Mouse (Mus musculus) CD4-positive, CD25-positive, alpha-beta regulatory T cell, adult 4 months (primary cell): ENCODE results near the gene Tagln2. TPM values are rescaled to one million over a fixed set of nuclear protein-coding genes. Genes with fewer than 3 reads are reported as not detected.
A peak's percentile ranks its signal among the peaks of the same experiment; 100 is the strongest.

ENCODE experiments used
- ATAC-seq: one replicate; pipeline ENCODE4 v1.8.0; 2017
- polyA plus RNA-seq, 2 experiments: library from polyadenylated mRNA; unstranded; fragments of 100-300 nt; shearing (Covaris generic); gene quantifications; one replicate each; pipeline ENCODE4 v1.2.1; 2017

Tagln2 gene
- polyA plus RNA-seq, 2 experiments from 2014 or later: 226 to 278 TPM

DNA sequence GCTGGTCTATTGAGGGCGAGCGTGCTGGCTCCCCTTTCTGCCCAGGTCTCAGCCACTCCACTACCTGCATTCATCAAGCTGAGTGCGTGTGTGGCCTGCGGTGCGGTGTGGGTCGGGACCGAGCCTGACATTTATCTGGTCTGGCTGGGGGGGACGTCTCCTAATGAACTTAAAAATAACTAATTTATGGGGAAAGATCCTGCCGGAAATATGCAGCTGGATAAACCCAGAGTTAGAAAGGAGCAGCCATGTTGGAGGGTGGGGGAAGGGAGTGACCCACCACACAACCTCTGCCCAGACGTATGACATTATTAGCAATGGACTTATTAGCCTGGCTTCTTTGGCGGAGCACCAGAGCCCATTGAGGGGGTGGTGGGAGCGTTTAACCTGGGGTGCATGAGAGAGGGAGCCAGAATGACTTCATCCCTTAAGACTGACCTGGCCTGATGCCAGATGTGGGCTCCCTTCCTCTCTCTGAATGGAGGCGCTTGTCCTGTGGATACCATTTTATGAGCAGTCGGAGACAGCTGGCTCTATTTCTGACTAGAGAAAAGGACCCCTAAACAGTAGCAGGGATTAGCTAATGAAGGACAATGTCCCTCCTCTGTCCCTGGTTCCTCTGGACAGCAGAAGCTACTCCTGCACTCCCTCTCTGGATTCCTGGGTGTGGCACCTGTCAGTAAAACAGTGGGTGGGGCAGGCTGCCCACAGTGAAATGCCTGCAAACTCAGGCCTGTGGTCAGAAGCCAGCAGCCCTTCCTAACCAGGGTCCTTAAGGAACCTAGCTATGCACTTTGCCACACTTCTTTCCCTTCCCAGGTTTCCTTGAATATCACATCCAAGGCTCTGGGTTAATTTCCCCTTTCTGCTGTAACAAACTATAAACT is 3.5 kb downstream of the Tagln2 start:
- ATAC-seq: no peak

- ATAC-seq: no peak
These were observed 4.9 kb downstream of the Tagln2 start for GRCm38 (mm10) chr1:172504756-172505155.

DNA sequence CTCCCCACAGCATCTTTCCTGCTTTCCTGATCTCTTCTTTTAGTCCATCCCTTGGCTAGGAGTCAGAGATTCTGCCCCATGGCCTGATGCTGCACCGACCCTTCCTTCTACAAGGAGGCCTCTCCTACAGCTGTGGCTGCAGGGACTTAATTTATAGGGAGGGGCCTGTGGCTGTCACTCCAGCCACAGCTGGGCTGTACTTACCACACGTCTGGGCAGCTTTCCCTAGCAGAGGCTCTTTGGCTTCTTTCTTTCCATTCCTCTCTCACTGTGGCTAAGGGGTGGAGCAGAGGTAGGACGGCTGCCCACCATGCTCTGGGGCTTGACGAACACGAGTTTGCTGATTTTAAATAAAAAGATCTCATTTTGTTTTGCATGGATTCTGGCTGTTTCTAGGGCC is 7.2 kb downstream of the Tagln2 start:
- no peak for ATAC-seq

- ATAC-seq: no peak
These were observed 7.9 kb downstream of the Tagln2 start for GRCm38 (mm10) chr1:172507701-172508100.

GRCm38 (mm10) chr1:172508172-172508571 is 8.3 kb downstream of the Tagln2 start:
- ATAC-seq: no peak

GRCm38 (mm10) chr1:172509235-172509634 is 9.4 kb downstream of the Tagln2 start:
- ATAC-seq: no peak

GRCm38 (mm10) chr1:172509983-172510382 is 10.1 kb downstream of the Tagln2 start:
- ATAC-seq: no peak

GRCm38 (mm10) chr1:172510421-172510972 is 10.7 kb downstream of the Tagln2 start:
- ATAC-seq: no peak

DNA sequence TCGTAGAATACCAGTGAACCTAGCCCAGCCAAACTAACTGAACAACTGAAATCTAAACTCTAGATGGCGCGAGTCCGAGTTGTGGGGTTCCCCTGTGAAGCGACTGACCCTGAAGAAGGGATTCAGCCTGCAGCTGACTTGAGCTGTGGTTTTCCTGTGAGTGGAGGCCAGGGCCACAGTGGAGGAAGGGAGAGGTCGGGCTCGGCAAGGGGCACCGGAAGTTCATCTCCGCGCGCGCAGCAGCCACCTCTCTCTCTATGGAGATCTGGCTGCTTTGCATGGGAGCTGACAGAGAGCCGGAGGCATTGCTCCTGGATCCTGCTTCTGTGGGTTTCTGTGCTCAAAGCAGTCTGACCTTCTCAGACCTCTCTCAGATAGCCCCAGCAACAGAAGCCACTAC is 13.1 kb downstream of the Tagln2 start:
- ATAC-seq: peak; percentile 68

DNA sequence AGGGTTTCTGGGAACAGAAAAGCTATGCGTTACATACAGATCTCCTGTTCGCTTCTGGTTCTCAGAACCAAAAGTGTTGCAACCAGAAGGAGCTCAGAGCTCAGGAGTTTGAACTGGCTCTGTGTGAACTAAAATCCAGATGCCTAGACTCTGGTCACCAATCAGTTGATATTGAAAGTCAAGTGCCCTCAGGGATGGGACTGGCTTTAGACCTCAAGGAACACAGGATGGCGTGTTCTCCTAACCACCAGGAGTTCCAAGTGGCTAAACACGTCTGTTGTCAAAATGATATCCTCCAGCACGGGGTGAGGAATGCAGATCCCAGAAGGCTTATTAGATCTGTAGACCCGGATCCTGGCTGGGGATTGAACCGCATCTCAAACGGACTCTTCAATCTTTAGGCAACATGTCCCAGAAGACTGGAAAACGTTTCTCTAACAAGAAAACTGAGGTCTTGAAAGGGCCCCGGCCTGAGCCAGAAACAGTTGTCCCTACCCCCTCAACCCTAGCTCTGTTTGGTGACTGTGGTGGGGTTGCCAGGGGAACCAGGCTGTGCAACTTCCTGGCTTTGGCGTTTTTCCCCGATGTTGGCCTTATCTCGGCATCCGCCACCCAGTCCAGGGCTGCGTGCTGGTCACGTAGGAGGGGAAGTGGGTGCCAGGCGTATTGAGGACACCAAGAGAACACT is 13.8 kb downstream of the Tagln2 start:
- ATAC-seq: peak; percentile 87

- peak; percentile 59 for ATAC-seq
These were observed 14.3 kb downstream of the Tagln2 start for GRCm38 (mm10) chr1:172514213-172514529.

DNA sequence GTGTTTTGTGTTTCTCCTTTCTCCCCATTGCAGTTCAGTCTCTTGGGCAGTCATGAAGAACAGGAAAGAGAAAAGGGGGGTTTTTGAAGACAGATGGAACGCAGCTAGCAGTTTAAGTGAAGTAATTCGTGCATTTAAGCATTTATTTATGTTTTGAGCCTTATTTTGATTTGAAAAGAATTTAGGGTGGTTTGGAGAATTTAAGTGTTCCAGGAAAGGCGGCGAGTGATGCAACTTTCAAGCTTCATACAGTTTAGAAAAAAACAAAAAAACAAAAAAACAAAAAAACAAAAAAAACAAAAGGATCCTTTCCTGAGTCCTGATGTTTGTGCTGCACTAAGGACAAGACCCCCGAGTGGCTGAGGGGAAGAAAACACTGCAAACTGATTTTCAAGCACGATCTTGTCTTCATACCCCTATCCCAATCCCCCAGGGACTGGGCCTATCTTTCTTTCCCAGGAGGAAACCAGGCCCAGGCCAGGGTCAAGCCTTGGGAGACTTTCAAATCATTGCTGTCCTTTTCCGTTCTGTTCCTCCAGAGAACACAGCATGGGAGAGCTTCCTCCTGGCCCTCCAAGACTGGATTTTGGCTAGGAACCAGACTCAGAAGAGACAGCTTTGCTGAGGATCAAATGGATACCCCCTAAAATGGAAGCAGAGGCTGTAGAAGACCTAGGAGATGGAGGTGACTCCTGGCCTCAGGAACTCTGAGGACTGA is 14.9 kb downstream of the Tagln2 start:
- no peak for ATAC-seq

DNA sequence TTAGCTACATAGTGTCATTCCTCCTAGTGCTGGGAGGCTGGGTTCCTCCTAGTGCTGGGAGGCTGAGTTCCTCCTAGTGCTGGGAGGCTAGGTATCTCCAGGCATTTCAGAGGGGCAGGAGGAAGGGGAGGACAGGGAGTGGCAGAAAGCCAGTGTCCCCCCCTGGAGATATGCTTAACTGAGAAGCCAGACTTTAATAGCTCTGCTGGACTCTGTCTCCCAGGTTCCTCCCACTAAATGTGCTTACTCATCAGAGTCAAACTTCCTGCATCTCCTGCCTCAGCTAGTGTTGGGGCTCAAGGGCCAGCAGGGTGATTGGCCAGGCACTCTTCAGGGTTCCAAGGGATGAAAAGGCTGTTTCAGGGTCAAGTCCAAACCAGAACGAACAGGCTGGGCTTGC is 15.5 kb downstream of the Tagln2 start:
- ATAC-seq: no peak

DNA sequence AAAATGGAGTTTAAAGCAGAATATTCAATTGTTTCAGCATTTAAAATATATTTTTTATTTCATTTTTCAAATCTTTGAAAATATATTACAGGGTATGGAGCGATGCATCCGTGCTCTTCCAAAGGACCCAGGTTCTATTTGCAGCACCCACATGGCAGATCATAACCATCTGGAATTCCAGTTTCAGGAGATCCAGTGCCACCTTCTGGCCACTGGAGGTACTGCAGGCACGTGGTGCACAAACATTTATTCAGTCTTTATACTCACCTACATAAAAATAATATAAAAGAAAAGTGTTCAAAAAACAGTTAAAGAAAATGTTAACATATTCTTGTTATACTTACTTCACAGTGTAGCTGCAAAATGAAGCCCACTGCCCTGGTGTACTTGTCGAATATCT is 18.2 kb downstream of the Tagln2 start:
- ATAC-seq: no peak

DNA sequence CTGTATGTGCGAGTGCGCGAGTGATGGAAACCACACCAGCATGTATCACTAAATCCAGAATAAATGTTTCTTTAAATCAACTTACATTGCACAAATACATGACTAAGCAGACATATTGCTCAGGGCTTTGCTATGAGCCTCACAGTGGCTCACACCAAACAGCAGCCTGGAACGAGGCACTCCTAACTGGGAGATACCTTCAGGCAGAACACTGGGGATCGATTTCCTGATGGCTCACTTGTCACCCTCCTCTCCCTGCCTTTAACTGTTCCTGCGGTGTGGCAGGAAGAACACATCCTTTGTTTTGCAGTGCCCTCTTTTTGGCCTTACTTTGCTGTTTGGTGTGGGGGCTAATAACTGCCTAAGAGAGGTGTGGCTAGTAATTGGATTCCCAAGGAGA is 19.8 kb downstream of the Tagln2 start:
- ATAC-seq: no peak

DNA sequence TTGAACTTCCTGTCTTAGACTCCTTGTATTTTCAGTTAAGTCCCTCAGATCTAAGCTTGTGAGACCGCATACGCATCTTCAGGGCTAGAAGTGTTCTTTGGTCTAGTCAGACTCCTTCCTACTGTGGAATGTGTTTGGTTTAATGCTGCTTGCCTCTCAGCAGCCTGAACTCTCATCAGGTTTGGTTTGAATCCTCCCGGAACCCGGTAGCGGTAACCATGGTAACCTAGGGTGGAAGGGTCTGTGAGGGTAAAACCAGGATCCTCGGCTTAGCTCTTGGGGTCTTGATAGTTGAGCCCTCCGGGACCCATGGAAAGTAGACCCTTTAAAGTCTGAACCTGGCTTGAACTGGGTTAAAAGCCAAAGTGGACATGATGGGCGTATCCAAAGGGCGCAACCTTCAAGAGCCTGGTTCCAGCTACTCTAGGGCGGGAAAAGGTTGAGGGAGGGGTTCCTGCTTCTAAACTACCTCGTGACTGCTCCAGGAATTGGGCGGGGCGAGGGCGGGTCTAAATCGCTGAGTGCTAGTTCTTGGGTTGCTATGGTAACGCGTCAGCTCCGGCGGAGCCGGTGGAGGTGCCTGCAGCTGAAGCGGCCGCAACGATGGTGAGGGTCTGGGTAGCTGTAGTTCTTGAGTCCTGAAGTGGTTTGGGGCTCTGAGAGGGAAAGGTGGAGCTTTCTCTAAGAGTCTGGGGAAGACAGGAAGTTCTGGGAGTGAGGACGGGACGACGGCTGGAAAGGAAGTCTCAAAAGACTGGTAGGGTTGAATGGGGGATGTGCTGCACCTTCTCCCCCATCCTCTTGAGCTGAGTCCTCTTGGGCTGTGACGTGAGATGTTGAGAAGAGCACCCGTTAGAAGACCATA is 21.0 kb downstream of the Tagln2 start, which contains the start of gene Cfap45:
Cfap45 (plus strand) TSS at position 226 of the 865 bp plus-strand sequence.
- peak; percentile 72 for ATAC-seq

DNA sequence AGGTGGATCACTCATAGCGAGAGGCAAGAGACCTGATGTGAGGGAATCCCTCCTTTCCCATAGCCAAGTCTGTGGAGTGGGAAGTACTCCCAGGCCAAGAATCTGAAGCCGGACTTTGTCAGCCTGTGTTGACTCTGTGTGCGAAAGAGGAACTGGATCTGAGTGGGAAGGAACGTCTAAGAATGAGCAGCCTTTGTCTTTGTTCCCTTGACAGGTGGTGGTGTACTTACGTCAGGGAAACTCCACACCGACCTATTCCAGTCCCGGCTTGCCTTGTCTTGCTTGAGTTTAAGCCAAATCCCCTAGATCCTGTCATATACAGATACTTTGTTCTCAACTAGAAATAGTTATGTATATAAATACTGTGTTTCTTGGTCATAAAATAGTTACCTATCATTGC is 22.7 kb downstream of the Tagln2 start:
- ATAC-seq: no peak

GRCm38 (mm10) chr1:172523699-172524101 is 23.9 kb downstream of the Tagln2 start:
- ATAC-seq: no peak

- ATAC-seq: peak; percentile 22
These were observed 25.3 kb downstream of the Tagln2 start for GRCm38 (mm10) chr1:172525027-172525764.

GRCm38 (mm10) chr1:172525971-172526370 is 26.1 kb downstream of the Tagln2 start:
- ATAC-seq: no peak

- ATAC-seq: peak; percentile 58
These were observed 26.7 kb downstream of the Tagln2 start for GRCm38 (mm10) chr1:172526380-172527081.
